Mouse (Mus musculus) CD8-positive naive resting alpha-beta T cell, adult 2 months (primary cell): ENCODE data around the gene Adssl1.

Source experiments
- DNase-seq, 2 experiments: peaks; one replicate each; pipeline ENCODE4 v3.0.0; 2022; ENCODE audit warnings: low read depth in 2 of 2, low spot score in 2 of 2

The Adssl1 gene

DNA sequence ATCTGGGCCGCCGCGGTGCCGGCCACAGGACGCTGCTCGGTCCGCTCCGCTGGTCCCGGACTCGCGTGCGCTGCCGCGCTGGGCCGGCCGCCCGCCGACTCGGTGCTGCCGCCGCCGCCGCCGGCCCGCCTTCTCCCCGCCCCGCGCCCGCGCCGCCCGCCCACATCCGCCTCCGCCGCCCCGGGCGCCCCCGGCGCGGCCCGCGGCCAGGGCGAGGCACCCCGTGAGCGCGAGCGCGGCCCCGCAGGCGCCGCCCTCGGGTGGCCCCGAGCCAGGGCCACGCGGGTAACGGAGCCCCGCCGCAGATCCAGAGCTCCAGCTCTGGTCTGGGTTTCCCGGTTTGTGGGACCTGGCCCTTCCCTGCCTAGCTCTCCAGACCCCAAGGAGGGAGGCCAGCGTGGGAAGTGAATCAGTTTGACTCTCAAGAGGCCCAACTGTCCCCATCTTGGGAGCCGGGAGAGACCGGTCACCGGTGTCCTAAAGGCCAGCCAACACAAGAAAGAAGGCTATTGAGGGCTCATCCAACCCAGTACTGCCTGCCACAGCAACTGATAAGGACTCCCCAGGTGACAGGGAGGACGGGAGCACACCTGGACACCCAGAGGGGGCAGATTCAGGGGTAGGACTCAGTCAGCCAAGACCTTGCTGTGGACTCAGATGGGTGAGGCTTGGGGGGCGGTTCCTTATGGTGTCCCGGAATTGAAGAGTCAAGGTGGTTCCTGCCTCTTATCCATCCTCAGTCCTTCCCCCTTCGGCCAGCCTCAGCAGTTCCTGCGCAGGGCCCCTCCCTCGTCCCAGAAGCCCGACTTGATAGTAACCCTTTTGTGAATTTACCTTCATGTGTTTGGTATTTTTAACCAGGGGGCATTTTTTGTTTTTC is 54.5 kb downstream of the Adssl1 start, which contains the start of gene Akt1:
Gene Akt1, minus strand, starts transcription at position 753 of the 880 bp plus-strand sequence.
- peak in 1 of 2 experiments; percentile 28 for DNase-seq

DNA sequence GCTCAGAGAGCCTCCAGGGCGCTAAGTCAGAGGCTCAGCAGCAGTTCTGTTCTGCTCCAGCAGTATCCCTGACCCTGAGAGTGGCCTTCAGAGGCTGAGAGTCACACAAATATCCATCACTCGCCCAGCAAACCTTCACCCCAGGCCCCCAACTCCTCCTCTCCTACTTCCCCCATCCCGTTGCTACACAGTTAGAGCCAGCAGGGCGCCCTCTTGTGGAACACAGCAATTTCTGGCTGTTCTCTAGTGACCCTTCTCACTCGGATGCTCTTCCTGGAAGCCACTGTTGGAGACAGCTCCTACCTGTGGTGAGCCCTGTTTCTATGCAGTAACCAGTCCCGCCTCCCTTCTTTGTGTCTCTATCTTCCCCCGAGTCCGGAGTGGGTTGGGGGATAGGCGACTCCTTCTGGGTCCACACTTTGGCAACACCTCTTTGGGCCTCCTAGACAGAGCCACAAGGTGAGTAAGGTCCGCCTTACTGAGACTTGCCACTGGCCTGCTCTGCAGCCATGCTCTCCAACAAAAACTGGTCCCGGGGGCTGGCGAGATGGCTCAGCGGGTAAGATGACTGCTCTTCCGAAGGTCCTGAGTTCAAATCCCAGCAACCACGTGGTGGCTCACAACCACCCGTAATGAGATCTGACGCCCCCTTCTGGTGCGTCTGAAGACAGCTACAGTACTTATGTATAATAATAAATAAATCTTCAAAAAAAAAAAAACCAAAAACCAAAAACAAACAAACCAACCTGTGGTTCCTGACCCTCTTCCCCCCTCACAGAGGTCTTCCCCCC is 55.6 kb downstream of the Adssl1 start:
- peak; percentile 79 to 87 for DNase-seq

DNA sequence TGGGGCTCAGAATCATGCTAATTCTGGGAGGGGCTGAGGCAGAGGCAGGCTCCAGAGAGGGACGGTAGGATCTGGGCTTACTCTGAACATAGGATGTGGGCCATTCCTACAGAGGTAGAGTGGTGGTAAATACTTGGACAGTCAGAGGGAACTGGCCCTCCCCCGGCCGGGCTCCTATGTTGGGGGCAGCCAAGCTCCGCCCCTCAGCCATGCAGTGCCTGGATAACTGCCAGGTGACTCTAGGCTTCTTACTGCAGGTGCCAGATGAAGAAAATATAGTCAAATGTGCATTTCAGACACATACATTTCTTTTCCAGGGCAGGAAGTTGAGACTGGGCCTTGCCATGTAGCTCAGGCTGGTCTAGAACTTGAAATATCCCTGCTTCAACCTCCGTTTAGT is 57.2 kb downstream of the Adssl1 start:
- no peak for DNase-seq

DNA sequence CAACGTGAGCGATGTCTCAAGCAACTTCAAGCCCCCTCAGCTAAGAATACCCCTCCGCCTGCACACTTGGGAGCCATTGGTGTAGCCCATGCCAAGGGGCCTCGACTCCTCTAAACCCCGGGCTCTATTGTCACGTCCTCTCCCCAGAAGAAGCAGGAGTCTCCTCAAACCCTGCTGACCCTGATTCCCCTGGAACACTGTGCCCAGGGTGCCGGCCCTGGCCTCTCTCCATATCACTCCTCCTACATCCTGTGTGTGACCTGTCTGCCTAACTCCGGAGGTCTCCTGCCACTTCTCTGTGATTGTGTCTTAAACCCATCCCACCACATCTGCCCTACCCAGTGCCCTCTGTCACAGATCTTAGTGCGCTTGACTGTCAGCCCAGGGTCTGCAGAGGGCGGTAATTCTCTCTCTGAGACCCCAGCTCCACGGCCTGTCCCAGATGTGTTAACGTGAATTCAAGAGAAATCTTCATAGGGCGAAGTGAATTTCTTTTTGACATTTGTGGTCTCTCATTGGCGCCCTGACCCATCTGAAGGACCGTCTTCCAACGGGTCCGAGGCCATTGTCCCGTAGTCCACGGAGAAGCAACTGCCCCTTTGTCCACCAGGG is 58.2 kb downstream of the Adssl1 start:
- no peak for DNase-seq

DNA sequence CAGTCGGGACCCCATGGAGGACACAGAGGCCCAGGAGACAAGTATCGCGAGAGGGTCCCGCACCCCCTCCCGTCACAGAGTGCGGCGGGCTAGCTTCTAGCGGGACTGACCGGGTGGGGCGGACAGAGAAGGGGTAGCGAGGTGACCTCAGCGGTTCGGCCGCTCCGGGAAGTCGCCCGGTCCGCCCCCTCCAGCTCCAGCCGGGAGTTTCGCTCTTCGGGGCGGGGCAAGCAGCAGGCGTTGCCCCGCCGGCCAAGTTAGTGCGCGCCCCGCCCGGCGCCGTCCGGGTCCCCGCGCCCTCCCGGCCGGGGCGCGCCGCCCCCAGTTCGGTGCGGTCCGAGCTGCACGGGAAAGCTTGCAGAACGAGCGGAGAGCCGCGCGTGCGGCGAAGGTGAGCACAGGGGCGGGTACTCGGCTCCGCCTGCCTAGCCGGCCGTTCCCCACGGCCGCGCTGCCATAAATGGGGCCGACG is 58.7 kb downstream of the Adssl1 start, which contains the start of gene Zbtb42:
Gene Zbtb42, plus strand, starts transcription at position 274 of the 472 bp plus-strand sequence.
- peak in 1 of 2 experiments; percentile 15 for DNase-seq

DNA sequence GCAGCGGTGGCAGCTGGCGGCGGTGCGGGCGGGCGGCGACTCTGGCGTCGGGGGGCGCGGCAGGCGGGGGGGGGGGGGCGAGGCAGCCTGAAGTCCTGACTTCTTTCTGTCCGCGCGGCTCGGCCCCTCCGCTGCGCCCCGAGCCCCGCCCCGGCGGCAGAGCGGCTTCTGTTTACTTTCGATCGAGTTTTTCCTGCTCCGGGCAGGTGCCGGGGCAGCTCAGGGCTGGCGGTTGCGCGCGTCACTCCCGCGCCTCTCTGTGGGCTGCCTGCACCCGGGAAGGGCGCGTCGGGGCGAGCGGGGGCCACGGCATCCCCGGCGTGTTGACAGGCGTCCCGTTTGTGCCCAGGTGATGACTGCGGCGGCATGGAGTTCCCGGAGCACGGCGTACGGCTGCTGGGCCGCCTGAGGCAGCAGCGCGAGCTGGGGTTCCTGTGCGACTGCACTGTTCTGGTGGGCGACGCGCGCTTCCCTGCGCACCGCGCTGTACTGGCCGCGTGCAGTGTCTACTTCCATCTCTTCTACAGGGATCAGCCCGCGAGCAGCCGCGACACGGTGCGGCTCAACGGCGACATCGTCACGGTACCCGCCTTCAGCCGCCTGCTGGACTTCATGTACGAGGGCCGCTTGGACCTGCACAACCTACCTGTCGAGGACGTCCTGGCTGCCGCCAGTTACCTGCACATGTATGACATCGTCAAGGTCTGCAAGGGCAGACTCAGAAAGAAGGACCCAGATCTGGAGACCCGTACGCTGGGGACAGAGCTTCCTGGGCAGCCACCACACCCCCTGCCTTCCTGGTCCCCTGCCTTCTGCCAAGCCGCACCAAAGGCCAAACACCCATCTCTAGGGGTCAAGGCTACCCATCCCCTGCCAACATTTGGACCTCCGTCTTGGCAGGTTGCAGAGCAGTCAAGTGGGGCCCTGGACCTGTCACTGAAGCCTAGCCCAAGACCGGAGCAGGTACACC is 59.5 kb downstream of the Adssl1 start:
- DNase-seq: peak; percentile 22 to 30

DNA sequence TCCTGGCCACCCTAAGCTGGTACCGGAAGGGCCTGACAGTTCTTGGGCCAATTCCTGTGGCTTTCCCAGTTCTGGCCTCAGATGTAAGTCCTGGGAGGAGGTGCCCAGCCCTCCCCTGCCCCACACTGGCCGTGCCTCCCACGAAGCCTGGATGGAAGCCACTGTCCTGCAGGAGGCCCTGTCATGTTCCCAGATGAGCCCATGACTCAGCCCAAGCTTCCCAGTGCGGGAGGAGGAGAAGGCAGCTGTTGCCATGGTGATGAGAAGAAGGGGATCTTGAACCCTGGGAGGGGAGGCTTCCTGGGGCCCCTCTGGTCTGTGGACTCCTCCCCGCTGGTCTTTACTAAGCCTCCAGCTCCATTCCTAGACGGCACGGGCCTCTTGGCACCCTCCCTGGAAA is 63.5 kb downstream of the Adssl1 start:
- no peak for DNase-seq

DNA sequence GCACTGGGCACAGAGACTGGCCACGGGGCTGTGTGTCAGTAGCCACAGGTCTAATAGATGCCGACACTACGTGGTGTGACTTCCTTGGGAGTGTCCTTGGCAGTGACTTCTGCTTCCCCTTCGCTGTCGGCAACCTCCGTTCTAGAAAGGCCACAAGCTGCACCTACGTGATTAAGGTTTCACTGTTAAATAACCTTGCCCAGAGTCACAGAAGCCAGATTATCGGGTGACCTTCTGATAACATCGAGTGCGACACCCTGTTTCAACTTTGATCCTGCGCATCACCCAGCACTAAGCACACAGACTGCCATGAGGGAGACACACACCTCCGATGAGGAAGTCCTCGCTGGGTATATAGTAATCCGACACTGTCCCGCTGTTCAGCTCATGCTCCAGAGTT is 68.6 kb downstream of the Adssl1 start:
- DNase-seq: no peak
